Mouse (Mus musculus): ENCODE data around the gene Klhl18.
A peak's percentile ranks its signal among the peaks of the same experiment; 100 is the strongest.

DNA sequence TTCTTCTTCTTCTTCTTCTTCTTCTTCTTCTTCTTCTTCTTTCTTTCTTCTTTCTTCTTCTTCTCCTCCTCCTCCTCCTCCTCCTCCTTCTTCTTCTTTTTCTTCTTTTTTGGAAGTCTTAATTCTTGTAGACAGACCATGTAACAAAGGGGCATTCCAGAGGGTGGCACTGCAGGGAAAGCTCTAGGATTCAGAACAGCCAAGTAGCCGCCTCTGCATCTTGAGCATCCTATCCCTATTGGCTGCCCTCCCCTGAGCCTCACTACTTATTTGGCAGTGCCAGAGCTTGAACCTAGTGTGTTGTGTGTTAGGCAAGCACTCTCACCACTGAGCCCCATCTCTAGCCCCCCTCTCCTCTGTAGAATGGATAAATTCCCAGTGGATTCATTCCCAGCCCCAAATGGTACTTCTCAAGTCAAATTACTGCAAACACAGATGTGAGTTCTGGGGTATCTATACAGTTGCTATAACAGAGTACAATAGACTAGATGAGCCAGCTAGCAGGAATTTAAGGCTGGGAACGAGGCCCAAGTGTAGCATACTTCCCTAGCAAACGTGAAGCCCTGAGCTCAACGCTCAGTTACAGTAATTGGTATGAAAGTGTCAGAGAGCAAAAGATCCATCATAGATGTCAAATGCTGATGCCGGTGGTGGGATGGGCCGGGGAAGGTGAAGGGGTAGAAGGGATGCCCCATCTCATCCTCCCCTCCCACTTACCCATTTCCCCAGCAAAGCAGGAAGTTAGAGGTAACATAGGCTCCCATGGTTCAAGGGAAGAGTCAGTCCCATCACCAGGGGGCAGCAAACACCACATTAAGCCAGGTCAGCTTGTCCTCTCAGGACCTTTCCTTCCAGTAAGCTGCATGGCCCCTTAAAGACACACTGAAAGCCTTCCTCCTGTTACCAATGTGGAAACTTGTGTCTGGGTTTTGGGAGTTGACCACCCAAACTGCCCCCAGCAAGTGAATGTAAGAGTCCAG is 65.3 kb downstream of the Klhl18 start:
- TF ChIP-seq CTCF (conservative IDR thresholded peaks at IDR 0.05; ENCODE audit: low read length): peak; percentile 70
- no peak for TF ChIP-seq POU5F1 (IDR thresholded peaks at IDR 0.05; ENCODE audit: borderline replicate concordance, low read length)
- TF ChIP-seq NANOG (IDR thresholded peaks at IDR 0.05; ENCODE audit: borderline replicate concordance, low read length): no peak

Data from E14TG2a.4 (cell line).